Mouse (Mus musculus) liver, postnatal 0 days (tissue): Measurements from ENCODE around the gene Pygo1.

ENCODE experiments used
- CTCF ChIP-seq: sonication (generic); IDR thresholded peaks from 2 replicates; pipeline ENCODE4 v1.5.1; 2016; ENCODE audit warnings: antibody characterized with exemption, low read depth
- EP300 ChIP-seq: IDR thresholded peaks from 2 replicates; pipeline ENCODE4 v1.6.1; 2016; ENCODE audit warnings: antibody characterized with exemption, low read depth, mild to moderate bottlenecking

DNA sequence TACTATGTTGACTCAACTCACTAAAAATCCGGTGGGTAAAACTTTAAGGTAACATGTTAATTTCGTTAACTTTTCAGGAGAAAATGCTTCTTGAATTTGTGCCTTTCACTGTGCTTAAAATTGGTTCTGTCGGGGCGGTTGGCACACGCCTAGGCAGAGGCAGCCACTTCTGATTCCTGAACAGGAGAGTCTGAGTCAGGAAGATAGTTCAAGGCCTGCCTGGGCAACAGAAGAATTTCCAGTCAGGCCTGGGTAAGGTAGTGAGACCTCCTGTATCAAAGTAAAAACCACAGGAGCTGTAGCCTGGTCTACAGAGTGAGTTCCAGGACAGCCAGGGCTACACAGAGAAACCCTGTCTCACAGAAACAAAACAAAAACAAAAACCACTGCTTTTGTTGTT, 67.1 kb downstream of the Pygo1 start:
- TF ChIP-seq CTCF, result no peak
- no peak for TF ChIP-seq EP300
